Mouse (Mus musculus) embryo, embryonic 10 days (tissue): ENCODE measurements around the gene Bcas3.

Experiments
- DNase-seq: peaks from one replicate; pipeline ENCODE4 v3.0.0-alpha.2; 2015; ENCODE audit warnings: low spot score

The Bcas3 gene

GRCm38 (mm10) chr11:85842596-85843346 is 489.8 kb downstream of the Bcas3 start:
- peak; percentile 49 for DNase-seq

DNA sequence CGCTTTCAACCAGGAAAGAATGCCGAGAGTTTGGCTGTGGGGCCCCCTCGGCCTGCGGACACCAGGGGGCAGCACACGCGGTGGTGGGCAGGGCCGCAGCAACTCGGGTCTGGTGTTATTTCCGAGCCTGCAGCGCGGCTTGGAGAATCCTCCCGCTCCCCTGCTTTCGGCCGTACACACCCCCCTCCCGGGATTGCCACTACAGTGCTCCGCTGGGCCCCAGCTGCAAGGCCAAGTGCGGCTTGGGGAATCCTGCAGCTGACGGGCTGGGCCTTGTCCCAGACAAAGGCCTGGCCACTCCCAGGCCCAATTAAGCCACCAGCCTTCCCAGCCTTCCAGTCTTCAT is 490.4 kb downstream of the Bcas3 start:
- DNase-seq: peak; percentile 88

GRCm38 (mm10) chr11:85844144-85844965 is 491.4 kb downstream of the Bcas3 start:
- peak; percentile 92 for DNase-seq

- DNase-seq: no peak
These were observed 492.0 kb downstream of the Bcas3 start for GRCm38 (mm10) chr11:85844971-85845370.

DNA sequence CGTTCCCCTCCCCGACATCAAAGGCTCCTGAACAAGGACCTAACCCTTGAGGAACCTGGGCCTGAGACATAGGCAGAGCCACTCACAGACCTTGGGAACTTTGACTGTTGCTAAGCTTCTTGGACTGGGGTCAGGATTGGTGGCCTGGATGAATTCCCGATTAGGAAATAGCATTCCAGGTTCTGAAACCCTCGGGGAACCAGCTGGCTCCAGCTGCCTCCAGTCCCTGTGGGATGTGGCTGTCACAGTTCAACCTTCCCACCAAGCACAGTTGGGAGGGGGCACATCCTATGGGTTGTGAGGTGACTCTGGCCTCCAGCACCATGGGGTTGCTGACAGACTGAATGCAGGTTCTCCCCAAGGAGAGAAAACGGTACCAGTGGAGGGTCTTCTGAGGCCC is 493.0 kb downstream of the Bcas3 start:
- DNase-seq: no peak

DNA sequence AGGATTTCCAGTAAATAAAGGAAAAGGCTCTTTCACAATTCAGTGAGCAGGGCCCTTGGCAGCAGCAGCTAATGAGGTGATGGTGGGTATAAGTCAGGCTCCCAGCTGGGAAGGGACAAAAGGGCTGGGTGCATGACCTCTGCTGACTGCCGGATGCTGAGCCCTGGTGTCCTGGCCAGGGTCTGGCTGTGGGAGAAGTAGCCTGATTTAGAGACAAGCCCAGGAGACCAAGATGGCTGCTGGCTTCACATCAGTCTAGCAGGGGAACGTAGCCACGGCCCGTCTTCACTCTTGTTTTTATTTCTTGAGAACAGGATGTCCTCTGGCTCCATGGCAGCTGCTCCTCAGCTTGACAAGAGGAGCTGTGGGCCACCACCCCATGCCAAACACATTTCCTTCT is 493.5 kb downstream of the Bcas3 start:
- no peak for DNase-seq

DNA sequence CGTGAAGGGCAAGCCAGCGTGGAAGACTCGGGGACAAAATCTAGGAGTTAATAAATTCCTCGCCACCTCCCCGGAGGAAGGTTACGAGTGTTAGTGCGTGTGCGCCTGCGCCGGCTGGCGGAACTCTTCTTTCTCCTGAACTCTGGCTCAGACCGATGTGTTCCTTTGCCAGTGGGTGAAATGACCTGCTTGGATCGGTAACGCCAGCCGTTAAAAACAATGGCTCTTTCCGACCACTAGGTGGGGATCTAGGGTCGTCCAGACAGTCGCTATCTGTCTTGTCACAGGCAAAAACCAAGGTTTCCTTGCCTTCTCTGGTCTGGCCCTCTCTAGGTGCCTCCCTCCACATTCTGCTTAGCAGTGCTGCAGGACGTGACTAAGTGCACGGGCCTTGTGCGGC is 496.1 kb downstream of the Bcas3 start:
- peak; percentile 93 for DNase-seq

DNA sequence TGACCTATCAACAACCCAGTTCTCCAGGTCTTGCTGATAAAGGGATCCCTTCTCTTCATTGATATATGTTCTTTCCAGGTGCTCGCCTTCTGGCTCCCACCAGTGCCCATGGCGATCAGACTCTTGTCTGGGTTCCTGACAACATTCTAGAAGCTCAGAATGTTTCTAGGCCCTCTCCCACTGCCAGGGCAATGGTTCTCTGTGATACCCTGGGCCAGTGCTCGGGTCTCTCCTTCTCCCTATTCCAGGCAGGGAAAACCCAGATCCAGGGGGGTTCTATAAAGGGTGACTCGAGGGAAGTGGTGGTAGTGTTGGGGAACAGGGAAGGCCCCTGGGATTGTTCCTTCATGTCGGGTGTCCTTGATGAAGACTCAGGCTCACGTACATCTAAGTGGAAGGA is 497.3 kb downstream of the Bcas3 start, which contains the start of gene Gm11444:
Gene Gm11444 (minus strand): TSS at position 101 of the 400 bp plus-strand sequence.
- DNase-seq: no peak

DNA sequence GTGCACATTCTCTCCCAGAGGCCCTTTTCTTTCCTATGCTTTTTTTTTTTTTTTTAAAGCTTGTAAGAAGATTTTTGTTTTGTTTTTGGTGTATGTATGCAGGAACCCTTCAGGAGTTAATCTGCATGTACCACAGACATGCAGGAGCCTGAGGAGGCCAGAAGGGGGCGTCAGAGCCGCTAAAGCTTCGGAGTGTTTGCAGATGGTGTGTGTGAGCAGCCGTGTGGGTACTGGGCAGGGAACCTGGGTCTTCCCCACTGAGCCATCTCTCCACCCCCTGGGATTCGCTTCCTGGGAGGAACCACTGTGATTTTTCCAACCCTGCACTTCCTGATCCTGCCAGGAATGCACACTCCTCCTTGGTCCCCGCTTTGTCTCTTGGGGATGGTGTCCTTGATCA is 497.8 kb downstream of the Bcas3 start:
- DNase-seq: no peak

DNA sequence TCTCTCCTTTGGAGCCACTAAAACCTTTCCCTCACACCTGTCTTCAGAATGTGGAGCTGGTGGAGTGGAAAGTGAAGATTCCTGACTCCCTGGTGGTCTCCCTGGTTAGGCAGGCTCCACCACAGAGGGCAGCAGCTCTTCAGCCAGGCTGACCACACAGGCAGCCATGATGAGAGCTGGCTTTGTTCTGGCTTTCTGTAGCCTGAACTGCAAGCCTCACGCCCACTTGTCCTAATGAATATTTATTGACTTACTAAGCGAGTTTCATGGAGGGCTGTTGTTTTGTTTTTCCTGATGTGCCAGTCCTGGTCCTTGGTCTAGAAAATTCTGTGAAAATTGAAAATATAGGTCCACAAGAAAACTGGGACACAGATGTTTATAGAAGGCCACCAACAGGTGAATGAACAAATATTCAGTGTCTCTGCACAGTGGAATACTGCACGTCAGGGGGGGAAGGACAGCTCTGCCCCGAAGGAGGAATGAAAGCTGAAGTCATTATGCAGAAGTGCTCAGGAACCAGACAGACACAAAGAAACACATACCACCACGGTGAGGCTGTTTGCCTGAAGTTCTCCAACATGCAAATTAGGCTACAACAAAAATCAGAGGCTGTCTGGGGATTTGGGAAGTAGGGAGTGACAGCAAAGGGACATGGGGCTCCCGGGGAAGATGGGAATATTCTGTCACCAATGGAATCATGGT is 505.2 kb downstream of the Bcas3 start:
- peak; percentile 73 for DNase-seq

DNA sequence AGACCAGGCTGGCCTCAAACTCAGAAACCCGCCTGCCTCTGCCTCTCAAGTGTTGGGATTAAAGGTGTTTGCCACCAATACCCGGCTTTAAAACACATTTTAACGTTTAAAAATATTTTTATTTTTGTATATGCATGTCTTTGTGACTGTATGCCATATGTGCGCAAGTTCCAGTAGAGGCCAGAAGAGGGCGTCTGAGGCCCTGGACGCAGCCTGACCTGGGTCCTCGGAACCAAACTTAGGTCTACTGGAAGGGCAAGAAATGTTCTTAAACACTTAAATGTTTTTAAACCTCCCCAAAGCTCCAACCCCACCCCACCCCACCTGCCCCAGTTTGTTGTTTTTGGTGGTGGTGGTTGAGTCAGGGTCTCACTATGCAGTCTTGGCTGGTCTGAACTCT is 511.4 kb downstream of the Bcas3 start:
- DNase-seq: peak; percentile 56
